Mouse (Mus musculus): ENCODE measurements around the gene Pald1. TPM values are rescaled to one million over a fixed set of nuclear protein-coding genes. Genes with fewer than 3 reads are reported as not detected.
A peak's percentile ranks its signal among the peaks of the same experiment; 100 is the strongest.

Pald1 gene
- polyA plus RNA-seq, 1 experiment from 2014 or later: 13.2 TPM

- no peak overlapping the region for H3K4me3 ChIP-seq
- H3K4me2 ChIP-seq: no peak overlapping the region
- H3K9me3 ChIP-seq (replicated peaks): no peaks in the 10 kb centered on the region
- no peaks in the 10 kb centered on the region for H3K4me1 ChIP-seq
- 88% methylated on average over 8 of the region's 8 CpGs for WGBS
- H3K36me3 ChIP-seq (ENCODE audit: poor library complexity, severe bottlenecking): no peaks in the 10 kb centered on the region
- no peaks in the 10 kb centered on the region for H3K27me3 ChIP-seq
- no peak overlapping the region for H3K9ac ChIP-seq
- H3K27ac ChIP-seq: no peak overlapping the region
- no peak for ATAC-seq
Observed at GRCm38 (mm10) chr10:61294242-61294641, 89.1 kb downstream of the Pald1 start.

GRCm38 (mm10) chr10:61290479-61290878, 92.9 kb downstream of the Pald1 start:
- Histone ChIP-seq H3K27ac (no peak overlapping the region), H3K27me3 (no peaks in the 10 kb centered on the region), H3K36me3 (ENCODE audit: poor library complexity, severe bottlenecking) (no peaks in the 10 kb centered on the region), H3K9ac (no peak overlapping the region), H3K4me3 (no peak overlapping the region), H3K4me1 (no peaks in the 10 kb centered on the region), H3K9me3 (replicated peaks) (no peaks in the 10 kb centered on the region), H3K4me2 (no peak overlapping the region)
- ATAC-seq: no peak
- WGBS: 24% methylated on average over 2 of the region's 2 CpGs

- no peak for ATAC-seq
- WGBS: 86% methylated on average over 2 of the region's 2 CpGs
- no peaks in the 10 kb centered on the region for H3K9me3 ChIP-seq (replicated peaks)
Observed at GRCm38 (mm10) chr10:61290016-61290415, 93.3 kb downstream of the Pald1 start.

GRCm38 (mm10) chr10:61286246-61286645, 97.1 kb downstream of the Pald1 start:
- Histone ChIP-seq H3K27ac (no peak overlapping the region), H3K4me3 (no peak overlapping the region), H3K9me3 (replicated peaks) (no peaks in the 10 kb centered on the region), H3K4me1 (no peaks in the 10 kb centered on the region), H3K4me2 (no peak overlapping the region), H3K27me3 (no peaks in the 10 kb centered on the region), H3K9ac (no peak overlapping the region), H3K36me3 (ENCODE audit: poor library complexity, severe bottlenecking) (no peaks in the 10 kb centered on the region)
- ATAC-seq: no peak
- WGBS: 72% methylated on average over 7 of the region's 7 CpGs

More at GRCm38 (mm10) chr10:61290016-61290415, 93.3 kb downstream of the Pald1 start:
- H3K36me3 ChIP-seq (ENCODE audit: poor library complexity, severe bottlenecking): no peaks in the 10 kb centered on the region
- H3K4me2 ChIP-seq: no peak overlapping the region
- H3K4me1 ChIP-seq: no peaks in the 10 kb centered on the region
- H3K4me3 ChIP-seq: no peak overlapping the region
- no peaks in the 10 kb centered on the region for H3K27me3 ChIP-seq
- H3K27ac ChIP-seq: no peak overlapping the region
- H3K9ac ChIP-seq: no peak overlapping the region

- Histone ChIP-seq H3K9me3 (replicated peaks) (no peaks in the 10 kb centered on the region), H3K4me2 (no peak overlapping the region), H3K36me3 (ENCODE audit: poor library complexity, severe bottlenecking) (no peaks in the 10 kb centered on the region), H3K27ac (no peak overlapping the region), H3K4me1 (no peaks in the 10 kb centered on the region), H3K4me3 (no peak overlapping the region), H3K9ac (no peak overlapping the region), H3K27me3 (no peaks in the 10 kb centered on the region)
- WGBS: 85% methylated on average over 11 of the region's 11 CpGs
- no peak for ATAC-seq
Observed at GRCm38 (mm10) chr10:61285271-61285670, 98.1 kb downstream of the Pald1 start.

GRCm38 (mm10) chr10:61284309-61284708, 99.0 kb downstream of the Pald1 start:
- H3K27me3 ChIP-seq: no peaks in the 10 kb centered on the region
- no peak overlapping the region for H3K27ac ChIP-seq
- no peaks in the 10 kb centered on the region for H3K9me3 ChIP-seq (replicated peaks)
- no peaks in the 10 kb centered on the region for H3K36me3 ChIP-seq (ENCODE audit: poor library complexity, severe bottlenecking)
- no peaks in the 10 kb centered on the region for H3K4me1 ChIP-seq
- no peak overlapping the region for H3K4me3 ChIP-seq
- 93% methylated on average over 4 of the region's 4 CpGs for WGBS
- H3K4me2 ChIP-seq: no peak overlapping the region
- no peak for ATAC-seq
- H3K9ac ChIP-seq: no peak overlapping the region

GRCm38 (mm10) chr10:61281115-61281514, 102.2 kb downstream of the Pald1 start:
- Histone ChIP-seq H3K27ac (no peak overlapping the region), H3K9me3 (replicated peaks) (no peaks in the 10 kb centered on the region), H3K27me3 (no peaks in the 10 kb centered on the region), H3K36me3 (ENCODE audit: poor library complexity, severe bottlenecking) (no peaks in the 10 kb centered on the region), H3K9ac (no peak overlapping the region), H3K4me1 (no peaks in the 10 kb centered on the region), H3K4me3 (no peak overlapping the region), H3K4me2 (no peak overlapping the region)
- no peak for ATAC-seq
- 89% methylated on average over 5 of the region's 5 CpGs for WGBS

- Histone ChIP-seq H3K4me3 (no peak overlapping the region), H3K4me2 (no peak overlapping the region), H3K27ac (no peak overlapping the region), H3K4me1 (0 out of 2 replicates have a peak, but pooled peaks cover 4% of the 10 kb centered on the region), H3K9me3 (replicated peaks) (no peaks in the 10 kb centered on the region), H3K36me3 (ENCODE audit: poor library complexity, severe bottlenecking) (no peaks in the 10 kb centered on the region), H3K9ac (no peak overlapping the region), H3K27me3 (peaks cover 15% of the 10 kb centered on the region)
- ATAC-seq: no peak
- 84% methylated on average over 14 of the region's 14 CpGs for WGBS
Observed at GRCm38 (mm10) chr10:61277918-61278674, 105.2 kb downstream of the Pald1 start.

- H3K36me3 ChIP-seq (ENCODE audit: poor library complexity, severe bottlenecking): no peaks in the 10 kb centered on the region
- no peak overlapping the region for H3K4me3 ChIP-seq
- no peak for ATAC-seq
- H3K4me1 ChIP-seq: peaks cover 9% of the 10 kb centered on the region
- H3K27ac ChIP-seq: no peak overlapping the region
- H3K27me3 ChIP-seq: peaks cover 26% of the 10 kb centered on the region
- H3K4me2 ChIP-seq: no peak overlapping the region
- 87% methylated on average over 6 of the region's 6 CpGs for WGBS
- no peak overlapping the region for H3K9ac ChIP-seq
- no peaks in the 10 kb centered on the region for H3K9me3 ChIP-seq (replicated peaks)
Observed at GRCm38 (mm10) chr10:61277051-61277450, 106.3 kb downstream of the Pald1 start.

GRCm38 (mm10) chr10:61275669-61276110, 107.6 kb downstream of the Pald1 start:
- Histone ChIP-seq H3K36me3 (ENCODE audit: poor library complexity, severe bottlenecking) (no peaks in the 10 kb centered on the region), H3K4me2 (peak overlapping the region; percentile 15; the same call in 1 of the 2 replicates), H3K27ac (no peak overlapping the region), H3K9me3 (replicated peaks) (no peaks in the 10 kb centered on the region), H3K4me1 (peaks cover 9% of the 10 kb centered on the region), H3K27me3 (peaks cover 29% of the 10 kb centered on the region), H3K9ac (no peak overlapping the region), H3K4me3 (no peak overlapping the region)
- ATAC-seq: peak; percentile 54; the same call in 1 of the 2 replicates
- 4% methylated on average over 5 of the region's 5 CpGs for WGBS

GRCm38 (mm10) chr10:61274532-61274931, 108.8 kb downstream of the Pald1 start:
- Histone ChIP-seq H3K27me3 (peaks cover 29% of the 10 kb centered on the region), H3K9me3 (replicated peaks) (no peaks in the 10 kb centered on the region), H3K4me3 (no peak overlapping the region), H3K9ac (no peak overlapping the region), H3K4me1 (peaks cover 9% of the 10 kb centered on the region), H3K36me3 (ENCODE audit: poor library complexity, severe bottlenecking) (no peaks in the 10 kb centered on the region), H3K27ac (no peak overlapping the region), H3K4me2 (no peak overlapping the region)
- ATAC-seq: no peak
- WGBS: 68% methylated on average over 2 of the region's 2 CpGs

GRCm38 (mm10) chr10:61273844-61274215, 109.5 kb downstream of the Pald1 start:
- Histone ChIP-seq H3K4me2 (peak overlapping the region; percentile 94), H3K9ac (peak overlapping the region; percentile 67; the same call in 1 of the 2 replicates), H3K9me3 (replicated peaks) (no peaks in the 10 kb centered on the region), H3K27me3 (peaks cover 29% of the 10 kb centered on the region), H3K36me3 (ENCODE audit: poor library complexity, severe bottlenecking) (no peaks in the 10 kb centered on the region), H3K4me3 (peak overlapping the region; percentile 52), H3K4me1 (peaks cover 9% of the 10 kb centered on the region), H3K27ac (no peak overlapping the region)
- WGBS: 46% methylated on average over 7 of the region's 7 CpGs
- ATAC-seq: peak; percentile 37; the same call in 1 of the 2 replicates

Measured in forebrain, embryonic 13.5 days (tissue).